Mouse (Mus musculus) hindbrain, embryonic 14.5 days (tissue): ENCODE measurements at regions not wholly inside any gene's neighbourhood (a gene's known extent, or its start where the extent isn't known, plus 50 kb on each side); places are given as distances from the start of the nearest gene placed in this dataset.

ENCODE experiments used
- ATAC-seq: fragments of 200-750 bp; cut with Nextera tagmentation; 2 replicates; pipeline ENCODE4 v1.8.0; 2017; ENCODE audit warnings: moderate number of reproducible peaks, mild to moderate bottlenecking, moderate TSS enrichment, moderate library complexity; ENCODE audit not compliant: low FRiP score
- DNase-seq: peaks from one replicate; pipeline ENCODE4 v3.0.0-alpha.2; 2015; ENCODE audit warnings: low spot score
- H3K27ac ChIP-seq: fragments of 300-500 bp; sonication (generic); 2 replicates; pipeline ENCODE4 v1.5.1; 2014; ENCODE audit warnings: mild to moderate bottlenecking, moderate library complexity
- H3K27me3 ChIP-seq: fragments of 300-500 bp; sonication (generic); 2 replicates; pipeline ENCODE4 v1.6.1; 2014; ENCODE audit warnings: mild to moderate bottlenecking, low read length, mixed read lengths; ENCODE audit not compliant: control insufficient read depth, insufficient read depth
- H3K36me3 ChIP-seq: fragments of 300-500 bp; sonication (generic); replicated peaks from 2 replicates; pipeline ENCODE4 v1.6.1; 2014; ENCODE audit not compliant: control insufficient read depth, insufficient read depth
- H3K4me1 ChIP-seq: fragments of 300-500 bp; sonication (generic); replicated peaks from 2 replicates; pipeline ENCODE4 v1.6.1; 2014; ENCODE audit warnings: antibody characterized with exemption, low read length, mixed read lengths; ENCODE audit not compliant: control insufficient read depth, insufficient read depth
- H3K4me2 ChIP-seq: fragments of 300-500 bp; sonication (generic); replicated peaks from 2 replicates; pipeline ENCODE4 v1.6.1; 2014; ENCODE audit warnings: mild to moderate bottlenecking, moderate library complexity
- H3K4me3 ChIP-seq: fragments of 300-500 bp; sonication (generic); replicated peaks from 2 replicates; pipeline ENCODE4 v1.5.1; 2014; ENCODE audit warnings: mild to moderate bottlenecking, low read length
- H3K9ac ChIP-seq: fragments of 300-500 bp; sonication (generic); 2 replicates; pipeline ENCODE4 v1.6.1; 2014
- H3K9me3 ChIP-seq: fragments of 300-500 bp; sonication (generic); 2 replicates; pipeline ENCODE4 v1.6.1; 2016; ENCODE audit warnings: low read length; ENCODE audit not compliant: control insufficient read depth
- WGBS: fragments of 180-500 bp; shearing (Covaris S2); extraction: QIAGEN DNeasy Blood & Tissue Kit; methylation state at CpG from one replicate; pipeline ENCODE4 v1.1.7; 2014; 5-methylcytosine and 5-hydroxymethylcytosine counted together

- Histone ChIP-seq H3K27me3 (no peaks in the 10 kb centered on the region), H3K9ac (no peak overlapping the region), H3K4me1 (no peaks in the 10 kb centered on the region), H3K4me3 (no peak overlapping the region), H3K27ac (no peak overlapping the region), H3K4me2 (no peak overlapping the region), H3K9me3 (no peaks in the 10 kb centered on the region), H3K36me3 (no peaks in the 10 kb centered on the region)
- WGBS: 77% methylated on average over 1 of the region's 1 CpGs
- ATAC-seq (no peak), DNase-seq (no peak)
Observed at GRCm38 (mm10) chrX:77307374-77307773, 203.4 kb upstream of the Tbl1x start.

GRCm38 (mm10) chrX:77314384-77314783 is 196.4 kb upstream of the Tbl1x start:
- no peak for ATAC-seq
- Histone ChIP-seq H3K4me1 (no peaks in the 10 kb centered on the region), H3K36me3 (no peaks in the 10 kb centered on the region), H3K27me3 (no peaks in the 10 kb centered on the region), H3K9me3 (no peaks in the 10 kb centered on the region), H3K9ac (no peak overlapping the region), H3K27ac (no peak overlapping the region), H3K4me2 (no peak overlapping the region), H3K4me3 (no peak overlapping the region)
- peak; percentile 24 for DNase-seq
- WGBS: 76% methylated on average over 3 of the region's 3 CpGs

DNA sequence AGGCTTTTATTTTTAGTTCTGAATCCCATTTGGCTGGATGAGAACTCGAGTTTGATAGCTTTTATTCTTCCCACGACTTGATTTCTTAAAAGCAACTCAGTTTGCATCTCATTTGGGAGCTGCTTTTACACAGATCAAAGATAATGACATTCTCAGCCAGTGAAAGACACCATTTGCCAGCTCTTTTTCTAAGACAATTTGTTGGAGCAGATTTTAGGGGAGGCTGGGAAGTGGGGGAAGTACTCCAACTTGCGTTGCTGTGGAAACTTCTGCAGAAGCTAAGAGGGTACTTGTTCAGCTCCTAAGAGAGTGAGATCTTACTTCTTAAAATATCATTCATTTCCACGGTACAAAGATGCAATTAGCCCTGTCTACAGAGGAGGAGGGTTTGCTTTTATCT is 187.2 kb upstream of the Tbl1x start:
- Histone ChIP-seq H3K4me3 (no peak overlapping the region), H3K9me3 (no peaks in the 10 kb centered on the region), H3K27me3 (no peaks in the 10 kb centered on the region), H3K9ac (no peak overlapping the region), H3K4me2 (no peak overlapping the region), H3K36me3 (no peaks in the 10 kb centered on the region), H3K4me1 (no peaks in the 10 kb centered on the region), H3K27ac (no peak overlapping the region)
- no peak for ATAC-seq
- 27% methylated on average over 4 of the region's 4 CpGs for WGBS
- DNase-seq: no peak

GRCm38 (mm10) chrX:77353181-77353580 is 157.6 kb upstream of the Tbl1x start:
- no peak for DNase-seq
- no peaks in the 10 kb centered on the region for H3K4me1 ChIP-seq
- no peak overlapping the region for H3K4me2 ChIP-seq
- no peak overlapping the region for H3K9ac ChIP-seq
- H3K36me3 ChIP-seq: no peaks in the 10 kb centered on the region
- no peak for ATAC-seq
- H3K4me3 ChIP-seq: no peak overlapping the region
- H3K9me3 ChIP-seq: no peaks in the 10 kb centered on the region
- WGBS: 55% methylated on average over 2 of the region's 2 CpGs
- H3K27ac ChIP-seq: no peak overlapping the region
- no peaks in the 10 kb centered on the region for H3K27me3 ChIP-seq

- WGBS: 62% methylated on average over 2 of the region's 2 CpGs
- no peak overlapping the region for H3K4me2 ChIP-seq
- H3K9me3 ChIP-seq: no peaks in the 10 kb centered on the region
- no peak for DNase-seq
- no peak for ATAC-seq
- H3K9ac ChIP-seq: no peak overlapping the region
- H3K4me3 ChIP-seq: no peak overlapping the region
- no peak overlapping the region for H3K27ac ChIP-seq
- H3K4me1 ChIP-seq: no peaks in the 10 kb centered on the region
- H3K27me3 ChIP-seq: no peaks in the 10 kb centered on the region
- H3K36me3 ChIP-seq: no peaks in the 10 kb centered on the region
Observed at GRCm38 (mm10) chrX:77360551-77360950, 150.3 kb upstream of the Tbl1x start.

- 66% methylated on average over 2 of the region's 2 CpGs for WGBS
- no peak overlapping the region for H3K27ac ChIP-seq
- H3K27me3 ChIP-seq: no peaks in the 10 kb centered on the region
Observed at GRCm38 (mm10) chrX:77361106-77361505, 149.7 kb upstream of the Tbl1x start.

DNA sequence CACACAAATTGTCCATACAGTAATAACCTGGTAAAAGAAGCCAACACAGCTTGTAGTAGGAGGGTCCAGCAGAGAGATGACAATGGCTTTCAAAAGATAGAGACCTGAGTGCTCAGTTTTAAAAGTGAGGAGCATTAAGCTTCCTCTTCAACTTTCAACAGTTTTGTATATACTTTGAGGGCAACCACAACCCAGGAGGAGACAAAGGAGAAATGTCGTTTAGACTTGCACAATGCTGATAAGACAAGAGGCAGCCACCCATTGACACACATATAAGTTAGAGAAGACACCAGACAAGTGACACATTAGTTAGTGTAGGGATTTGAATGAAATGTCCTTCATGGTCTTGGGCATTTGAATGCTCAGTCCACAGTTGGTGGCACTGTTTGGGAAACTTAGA is 147.2 kb upstream of the Tbl1x start:
- Histone ChIP-seq H3K36me3 (no peaks in the 10 kb centered on the region), H3K4me2 (no peak overlapping the region), H3K9ac (no peak overlapping the region), H3K4me3 (no peak overlapping the region), H3K9me3 (no peaks in the 10 kb centered on the region), H3K27ac (no peak overlapping the region), H3K4me1 (no peaks in the 10 kb centered on the region), H3K27me3 (no peaks in the 10 kb centered on the region)
- DNase-seq (no peak), ATAC-seq (no peak)
- WGBS: 57% methylated on average over 1 of the region's 1 CpGs

More at GRCm38 (mm10) chrX:77361106-77361505, 149.7 kb upstream of the Tbl1x start:
- Histone ChIP-seq H3K9me3 (no peaks in the 10 kb centered on the region), H3K9ac (no peak overlapping the region), H3K36me3 (no peaks in the 10 kb centered on the region), H3K4me1 (no peaks in the 10 kb centered on the region), H3K4me2 (no peak overlapping the region), H3K4me3 (no peak overlapping the region)
- DNase-seq (no peak), ATAC-seq (no peak)

- H3K4me2 ChIP-seq: no peak overlapping the region
- H3K27me3 ChIP-seq: no peaks in the 10 kb centered on the region
- ATAC-seq: no peak
- H3K4me1 ChIP-seq: no peaks in the 10 kb centered on the region
- H3K9ac ChIP-seq: no peak overlapping the region
- no peaks in the 10 kb centered on the region for H3K36me3 ChIP-seq
- H3K9me3 ChIP-seq: no peaks in the 10 kb centered on the region
- H3K27ac ChIP-seq: no peak overlapping the region
- H3K4me3 ChIP-seq: no peak overlapping the region
- no peak for DNase-seq
Observed at GRCm38 (mm10) chrX:77367351-77367750, 143.5 kb upstream of the Tbl1x start.

- no peak for DNase-seq
- H3K4me3 ChIP-seq: no peak overlapping the region
- no peak overlapping the region for H3K9ac ChIP-seq
- no peak overlapping the region for H3K27ac ChIP-seq
- no peaks in the 10 kb centered on the region for H3K27me3 ChIP-seq
- no peaks in the 10 kb centered on the region for H3K4me1 ChIP-seq
- no peak for ATAC-seq
- no peaks in the 10 kb centered on the region for H3K36me3 ChIP-seq
- no peak overlapping the region for H3K4me2 ChIP-seq
- no peaks in the 10 kb centered on the region for H3K9me3 ChIP-seq
- WGBS: 84% methylated on average over 1 of the region's 1 CpGs
Observed at GRCm38 (mm10) chrX:77387271-77387670, 123.5 kb upstream of the Tbl1x start.

- H3K27me3 ChIP-seq: no peaks in the 10 kb centered on the region
- H3K27ac ChIP-seq: no peak overlapping the region
- H3K4me3 ChIP-seq: no peak overlapping the region
- H3K4me2 ChIP-seq: no peak overlapping the region
- no peak overlapping the region for H3K9ac ChIP-seq
- 72% methylated on average over 4 of the region's 4 CpGs for WGBS
- DNase-seq (no peak), ATAC-seq (no peak)
- H3K9me3 ChIP-seq: no peaks in the 10 kb centered on the region
- no peaks in the 10 kb centered on the region for H3K4me1 ChIP-seq
- H3K36me3 ChIP-seq: no peaks in the 10 kb centered on the region
Observed at GRCm38 (mm10) chrX:77391760-77392446, 118.9 kb upstream of the Tbl1x start.
